Mouse (Mus musculus): ENCODE results near the gene Slc17a3. TPM values are rescaled to one million over a fixed set of nuclear protein-coding genes. Genes with fewer than 3 reads are reported as not detected.

Slc17a3 gene
- total RNA-seq, 2 experiments from 2014 or later = 0.07 TPM; not detected in 1

- DNase-seq = no peak
Observed at GRCm38 (mm10) chr13:23873141-23873540, 33.9 kb downstream of the Slc17a3 start.

- no peak for DNase-seq
Observed at GRCm38 (mm10) chr13:23879106-23879505, 39.9 kb downstream of the Slc17a3 start.

GRCm38 (mm10) chr13:23879636-23880035 lies 40.4 kb downstream of the Slc17a3 start:
- DNase-seq = no peak

- peak; percentile 9 for DNase-seq
Observed at GRCm38 (mm10) chr13:23885540-23885939, 46.3 kb downstream of the Slc17a3 start.

- DNase-seq = no peak
Observed at GRCm38 (mm10) chr13:23887026-23887725, 47.9 kb downstream of the Slc17a3 start.

- DNase-seq = no peak
Observed at GRCm38 (mm10) chr13:23889011-23889605, 49.9 kb downstream of the Slc17a3 start.

- DNase-seq = no peak
Observed at GRCm38 (mm10) chr13:23892592-23893268, 53.5 kb downstream of the Slc17a3 start.

- no peak for DNase-seq
Observed at GRCm38 (mm10) chr13:23893269-23893593, 54.0 kb downstream of the Slc17a3 start.

- DNase-seq = no peak
Observed at GRCm38 (mm10) chr13:23898242-23898641, 59.0 kb downstream of the Slc17a3 start.

- no peak for DNase-seq
Observed at GRCm38 (mm10) chr13:23906906-23907305, 67.7 kb downstream of the Slc17a3 start.

GRCm38 (mm10) chr13:23910121-23910520 lies 70.9 kb downstream of the Slc17a3 start:
- no peak for DNase-seq

Other genes starting within 250 kb of the Slc17a3 start
- 10 to 100 TPM; 36.6 to 38.0 TPM for gene Hist1h2be, start 218.3 kb upstream of the Slc17a3 start, total RNA-seq (2021)
- gene Hist1h1e, start 216.9 kb upstream of the Slc17a3 start, total RNA-seq (2021) = 100 to 1,000 TPM; 182 to 186 TPM
- gene Hist1h2ac, start 155.5 kb upstream of the Slc17a3 start, total RNA-seq (2021) = 1 to 10 TPM; 6.3 to 6.7 TPM
- gene Hist1h2bc, start 155.2 kb upstream of the Slc17a3 start, total RNA-seq (2021) = 10 to 100 TPM; 87.0 to 92.4 TPM
- gene Hist1h1t, start 143.6 kb upstream of the Slc17a3 start, total RNA-seq (2021) = under 1 TPM; 0.59 to 0.63 TPM
- 100 to 1,000 TPM; 153 to 157 TPM for gene Hist1h4c, start 141.0 kb upstream of the Slc17a3 start, total RNA-seq (2021)
- gene Hfe, start 128.6 kb upstream of the Slc17a3 start, total RNA-seq (2021) = 1 to 10 TPM; 8.1 to 9.5 TPM
- 100 to 1,000 TPM; 361 to 459 TPM for gene Hist1h1c, start 100.6 kb upstream of the Slc17a3 start, total RNA-seq (2021)
- gene Hist1h3c, start 93.8 kb upstream of the Slc17a3 start, total RNA-seq (2021) = 10 to 100 TPM; 86.2 to 86.5 TPM
- 100 to 1,000 TPM; 106 to 125 TPM for gene Hist1h2bb, start 92.7 kb upstream of the Slc17a3 start, total RNA-seq (2021)
- 100 to 1,000 TPM; 187 to 217 TPM for gene Hist1h2ab, start 88.3 kb upstream of the Slc17a3 start, total RNA-seq (2021)
- 100 to 1,000 TPM; 213 to 261 TPM for gene Hist1h3b, start 87.2 kb upstream of the Slc17a3 start, total RNA-seq (2021)
- gene Hist1h4b, start 82.4 kb upstream of the Slc17a3 start, total RNA-seq (2021) = 100 to 1,000 TPM; 131 to 149 TPM
- gene Hist1h4a, start 78.2 kb upstream of the Slc17a3 start, total RNA-seq (2021) = 100 to 1,000 TPM; 140 to 160 TPM
- gene Hist1h3a, start 77.0 kb upstream of the Slc17a3 start, total RNA-seq (2021) = 100 to 1,000 TPM; 159 to 176 TPM
- gene Hist1h1a, start 75.8 kb upstream of the Slc17a3 start, total RNA-seq (2021) = 100 to 1,000 TPM; 124 to 147 TPM
- not detected for gene Trim38, start 69.5 kb upstream of the Slc17a3 start, total RNA-seq (2021)
- gene Slc17a2, start 32.4 kb upstream of the Slc17a3 start, total RNA-seq (2021) = under 1 TPM in 1 of 2 experiments, not detected in 1; 0.11 TPM
- gene Slc17a1, start 28.3 kb downstream of the Slc17a3 start, total RNA-seq (2021) = not detected
- not detected for gene Slc17a4, start 75.6 kb downstream of the Slc17a3 start, total RNA-seq (2021)
- gene Hist1h2ba, start 94.7 kb downstream of the Slc17a3 start, total RNA-seq (2021) = not detected
- gene Hist1h2aa, start 95.0 kb downstream of the Slc17a3 start, total RNA-seq (2021) = not detected
- not detected for gene Scgn, start 151.8 kb downstream of the Slc17a3 start, total RNA-seq (2021)

Measured in gastrocnemius, postnatal 10 days (tissue).